Mouse (Mus musculus) forebrain, embryonic 15.5 days (tissue): ENCODE data around the gene Mrps18c. TPM values are rescaled to one million over a fixed set of nuclear protein-coding genes. Genes with fewer than 3 reads are reported as not detected.

Source experiments
- ATAC-seq: fragments of 200-750 bp; cut with Nextera tagmentation; replicated peaks from 2 replicates; pipeline ENCODE4 v1.8.0; 2017; ENCODE audit warnings: mild to moderate bottlenecking, moderate TSS enrichment, moderate library complexity
- H3K27ac ChIP-seq: fragments of 300-500 bp; sonication (generic); replicated peaks from 2 replicates; pipeline ENCODE4 v1.5.1; 2015; ENCODE audit warnings: mild to moderate bottlenecking, inconsistent platforms
- H3K27me3 ChIP-seq: fragments of 300-500 bp; sonication (generic); 2 replicates; pipeline ENCODE4 v1.6.1; 2015; ENCODE audit warnings: inconsistent platforms
- H3K36me3 ChIP-seq: fragments of 300-500 bp; sonication (generic); 2 replicates; pipeline ENCODE4 v1.6.1; 2015; ENCODE audit warnings: mild to moderate bottlenecking, inconsistent platforms
- H3K4me1 ChIP-seq: fragments of 300-500 bp; sonication (generic); 2 replicates; pipeline ENCODE4 v1.6.1; 2015; ENCODE audit warnings: inconsistent platforms
- H3K4me2 ChIP-seq: fragments of 300-500 bp; sonication (generic); replicated peaks from 2 replicates; pipeline ENCODE4 v1.6.1; 2015; ENCODE audit warnings: mild to moderate bottlenecking, inconsistent platforms
- H3K4me3 ChIP-seq: fragments of 300-500 bp; sonication (generic); 2 replicates; pipeline ENCODE4 v1.5.1; 2015; ENCODE audit warnings: mild to moderate bottlenecking, inconsistent platforms
- H3K9ac ChIP-seq: fragments of 300-500 bp; sonication (generic); replicated peaks from 2 replicates; pipeline ENCODE4 v1.6.1; 2015; ENCODE audit warnings: mild to moderate bottlenecking, inconsistent platforms
- H3K9me3 ChIP-seq: fragments of 300-500 bp; sonication (generic); 2 replicates; pipeline ENCODE4 v1.6.1; 2016; ENCODE audit warnings: inconsistent platforms
- WGBS: fragments of 180-500 bp; shearing (Covaris S2); methylation state at CpG from one replicate; pipeline ENCODE4 v1.1.7; 2015; ENCODE audit warnings: mixed read lengths; 5-methylcytosine and 5-hydroxymethylcytosine counted together
- polyA plus RNA-seq: library from polyadenylated mRNA; unstranded; fragments of >200 nt; fragmentation: Nextera tagmentation; extraction: Ambion mirVana; gene quantifications from 2 replicates; pipeline ENCODE4 v1.2.1, GENCODE M21; 2015

Gene Mrps18c
- polyA plus RNA-seq, 1 experiment from 2014 or later, result 151 TPM

GRCm38 (mm10) chr5:100787527-100787926 lies 10.9 kb upstream of the Mrps18c start:
- H3K36me3 ChIP-seq, result peaks cover 92% of the 10 kb centered on the region
- no peak overlapping the region for H3K4me3 ChIP-seq
- no peak for ATAC-seq
- WGBS, result 90% methylated on average over 9 of the region's 9 CpGs
- H3K9ac ChIP-seq, result no peak overlapping the region
- H3K27ac ChIP-seq, result no peak overlapping the region
- H3K4me1 ChIP-seq, result no peaks in the 10 kb centered on the region
- H3K4me2 ChIP-seq, result no peak overlapping the region
- H3K9me3 ChIP-seq, result no peaks in the 10 kb centered on the region
- no peaks in the 10 kb centered on the region for H3K27me3 ChIP-seq

GRCm38 (mm10) chr5:100792261-100792660 lies 6.2 kb upstream of the Mrps18c start:
- 91% methylated on average over 7 of the region's 7 CpGs for WGBS
- Histone ChIP-seq H3K4me1 (peaks cover 6% of the 10 kb centered on the region), H3K4me3 (no peak overlapping the region), H3K27me3 (no peaks in the 10 kb centered on the region), H3K36me3 (peaks cover 81% of the 10 kb centered on the region), H3K9me3 (no peaks in the 10 kb centered on the region), H3K4me2 (no peak overlapping the region), H3K9ac (no peak overlapping the region), H3K27ac (no peak overlapping the region)
- ATAC-seq, result no peak

GRCm38 (mm10) chr5:100794084-100794483 lies 4.3 kb upstream of the Mrps18c start:
- Histone ChIP-seq H3K4me3 (no peak overlapping the region), H3K4me2 (no peak overlapping the region), H3K9ac (no peak overlapping the region), H3K9me3 (no peaks in the 10 kb centered on the region), H3K27ac (no peak overlapping the region), H3K27me3 (no peaks in the 10 kb centered on the region), H3K36me3 (peaks cover 65% of the 10 kb centered on the region), H3K4me1 (peaks cover 16% of the 10 kb centered on the region)
- 85% methylated on average over 5 of the region's 5 CpGs for WGBS
- no peak for ATAC-seq

GRCm38 (mm10) chr5:100818341-100818740 lies 19.9 kb downstream of the Mrps18c start:
- H3K36me3 ChIP-seq, result peaks cover 2% of the 10 kb centered on the region; the same call in 1 of the 2 replicates
- WGBS, result 92% methylated on average over 4 of the region's 4 CpGs
- H3K4me2 ChIP-seq, result no peak overlapping the region
- peaks cover 10% of the 10 kb centered on the region for H3K4me1 ChIP-seq
- H3K9me3 ChIP-seq, result no peaks in the 10 kb centered on the region
- no peaks in the 10 kb centered on the region for H3K27me3 ChIP-seq
- no peak overlapping the region for H3K9ac ChIP-seq
- H3K4me3 ChIP-seq, result no peak overlapping the region
- no peak overlapping the region for H3K27ac ChIP-seq
- no peak for ATAC-seq

GRCm38 (mm10) chr5:100819568-100820480 lies 21.4 kb downstream of the Mrps18c start:
- H3K27me3 ChIP-seq, result no peaks in the 10 kb centered on the region
- 29% methylated on average over 16 of the region's 16 CpGs for WGBS
- ATAC-seq, result no peak
- 0 out of 2 replicates have a peak, but pooled peaks cover 2% of the 10 kb centered on the region for H3K36me3 ChIP-seq
- peak overlapping the region; percentile 80; the same call in 1 of the 2 replicates for H3K27ac ChIP-seq
- peaks cover 10% of the 10 kb centered on the region for H3K4me1 ChIP-seq
- H3K4me3 ChIP-seq, result peak overlapping the region; percentile 72
- peak overlapping the region; percentile 74 for H3K4me2 ChIP-seq
- H3K9ac ChIP-seq, result peak overlapping the region; percentile 82
- no peaks in the 10 kb centered on the region for H3K9me3 ChIP-seq

GRCm38 (mm10) chr5:100820483-100821184 lies 22.2 kb downstream of the Mrps18c start, which contains the start of gene Abraxas1:
Abraxas1 (minus strand) TSS chr5:100820965.
- H3K4me1 ChIP-seq, result peaks cover 10% of the 10 kb centered on the region
- ATAC-seq, result peak; percentile 99
- H3K4me3 ChIP-seq, result peak within 1 kb of the TSS; percentile 72
- WGBS, result under 1% methylated on average over 62 of the region's 63 CpGs
- H3K9me3 ChIP-seq, result no peaks in the 10 kb centered on the region
- peak within 1 kb of the TSS; percentile 82 for H3K9ac ChIP-seq
- peak within 1 kb of the TSS; percentile 74 for H3K4me2 ChIP-seq
- 0 out of 2 replicates have a peak, but pooled peaks cover 2% of the 10 kb centered on the region for H3K36me3 ChIP-seq
- no peaks in the 10 kb centered on the region for H3K27me3 ChIP-seq
- H3K27ac ChIP-seq, result peak within 1 kb of the TSS; percentile 80

- H3K4me1 ChIP-seq, result peaks cover 10% of the 10 kb centered on the region
- no peaks in the 10 kb centered on the region for H3K27me3 ChIP-seq
- H3K4me2 ChIP-seq, result peak overlapping the region; percentile 74
- H3K9me3 ChIP-seq, result no peaks in the 10 kb centered on the region
- H3K36me3 ChIP-seq, result 0 out of 2 replicates have a peak, but pooled peaks cover 2% of the 10 kb centered on the region
- H3K4me3 ChIP-seq, result peak overlapping the region; percentile 72
- no peak overlapping the region for H3K9ac ChIP-seq
- WGBS, result 84% methylated on average over 8 of the region's 8 CpGs
- 0 out of 2 replicates have a peak, but pooled peaks have one; percentile 5 for ATAC-seq
- H3K27ac ChIP-seq, result no peak overlapping the region
Observed at GRCm38 (mm10) chr5:100821375-100821774, 22.9 kb downstream of the Mrps18c start.

GRCm38 (mm10) chr5:100822826-100823225 lies 24.4 kb downstream of the Mrps18c start:
- no peak for ATAC-seq
- Histone ChIP-seq H3K4me3 (no peak overlapping the region), H3K9ac (no peak overlapping the region), H3K27me3 (no peaks in the 10 kb centered on the region), H3K4me1 (peaks cover 10% of the 10 kb centered on the region), H3K4me2 (no peak overlapping the region), H3K27ac (no peak overlapping the region), H3K9me3 (no peaks in the 10 kb centered on the region), H3K36me3 (no peaks in the 10 kb centered on the region)
- 91% methylated on average over 7 of the region's 7 CpGs for WGBS

GRCm38 (mm10) chr5:100825975-100826374 lies 27.5 kb downstream of the Mrps18c start:
- WGBS, result 23% methylated on average over 2 of the region's 2 CpGs
- no peak for ATAC-seq
- no peaks in the 10 kb centered on the region for H3K9me3 ChIP-seq
- no peaks in the 10 kb centered on the region for H3K27me3 ChIP-seq
- H3K9ac ChIP-seq, result no peak overlapping the region
- no peaks in the 10 kb centered on the region for H3K36me3 ChIP-seq
- H3K4me1 ChIP-seq, result 0 out of 2 replicates have a peak, but pooled peaks cover 2% of the 10 kb centered on the region
- H3K27ac ChIP-seq, result no peak overlapping the region
- no peak overlapping the region for H3K4me3 ChIP-seq
- H3K4me2 ChIP-seq, result no peak overlapping the region

- Histone ChIP-seq H3K4me3 (no peak overlapping the region), H3K27ac (no peak overlapping the region), H3K4me1 (no peaks in the 10 kb centered on the region), H3K9me3 (no peaks in the 10 kb centered on the region), H3K4me2 (no peak overlapping the region), H3K36me3 (no peaks in the 10 kb centered on the region), H3K27me3 (no peaks in the 10 kb centered on the region), H3K9ac (no peak overlapping the region)
- 73% methylated on average over 7 of the region's 7 CpGs for WGBS
- ATAC-seq, result no peak
Observed at GRCm38 (mm10) chr5:100826531-100826930, 28.1 kb downstream of the Mrps18c start.

GRCm38 (mm10) chr5:100828701-100829100 lies 30.3 kb downstream of the Mrps18c start:
- Histone ChIP-seq H3K4me3 (no peak overlapping the region), H3K27me3 (no peaks in the 10 kb centered on the region), H3K4me1 (no peaks in the 10 kb centered on the region), H3K27ac (no peak overlapping the region), H3K9ac (no peak overlapping the region), H3K9me3 (no peaks in the 10 kb centered on the region), H3K4me2 (no peak overlapping the region), H3K36me3 (no peaks in the 10 kb centered on the region)
- ATAC-seq, result no peak
- 80% methylated on average over 3 of the region's 3 CpGs for WGBS

- H3K27ac ChIP-seq, result no peak overlapping the region
- H3K27me3 ChIP-seq, result no peaks in the 10 kb centered on the region
- ATAC-seq, result no peak
- H3K4me2 ChIP-seq, result no peak overlapping the region
- H3K9me3 ChIP-seq, result no peaks in the 10 kb centered on the region
- no peak overlapping the region for H3K9ac ChIP-seq
- 88% methylated on average over 3 of the region's 3 CpGs for WGBS
- H3K36me3 ChIP-seq, result no peaks in the 10 kb centered on the region
- no peak overlapping the region for H3K4me3 ChIP-seq
- no peaks in the 10 kb centered on the region for H3K4me1 ChIP-seq
Observed at GRCm38 (mm10) chr5:100832680-100833079, 34.3 kb downstream of the Mrps18c start.
